Mouse (Mus musculus) forebrain, embryonic 10.5 days (tissue): ENCODE results near the gene St6galnac6. TPM values are rescaled to one million over a fixed set of nuclear protein-coding genes. Genes with fewer than 3 reads are reported as not detected.
A peak's percentile ranks its signal among the peaks of the same experiment; 100 is the strongest.

Source experiments
- DNase-seq: peaks from one replicate; pipeline ENCODE4 v3.0.0-alpha.2; 2017; ENCODE audit warnings: low spot score; ENCODE audit errors: extremely low spot score
- H3K27ac ChIP-seq: fragments of 300-500 bp; sonication (generic); 2 replicates; pipeline ENCODE4 v1.5.1; 2016; ENCODE audit warnings: mild to moderate bottlenecking
- H3K27me3 ChIP-seq: fragments of 300-500 bp; sonication (generic); 2 replicates; pipeline ENCODE4 v1.6.1; 2016; ENCODE audit warnings: mild to moderate bottlenecking; ENCODE audit not compliant: poor library complexity, severe bottlenecking
- H3K36me3 ChIP-seq: fragments of 300-500 bp; sonication (generic); replicated peaks from 2 replicates; pipeline ENCODE4 v1.6.1; 2016; ENCODE audit warnings: mild to moderate bottlenecking, moderate library complexity
- H3K4me1 ChIP-seq: fragments of 300-500 bp; sonication (generic); 2 replicates; pipeline ENCODE4 v1.6.1; 2016
- H3K4me3 ChIP-seq: fragments of 300-500 bp; sonication (generic); 2 replicates; pipeline ENCODE4 v1.5.1; 2016; ENCODE audit warnings: mild to moderate bottlenecking, moderate library complexity
- H3K9me3 ChIP-seq: fragments of 300-500 bp; sonication (generic); 2 replicates; pipeline ENCODE4 v1.6.1; 2016; ENCODE audit warnings: mild to moderate bottlenecking, moderate library complexity
- WGBS: fragments of 180-500 bp; shearing (Covaris S2); methylation state at CpG from one replicate; pipeline ENCODE4 v1.1.7; 2016; 5-methylcytosine and 5-hydroxymethylcytosine counted together
- polyA plus RNA-seq: library from polyadenylated mRNA; unstranded; fragments of >200 nt; fragmentation: Nextera tagmentation; extraction: Ambion mirVana; gene quantifications from 2 replicates; pipeline ENCODE4 v1.2.1, GENCODE M21; 2016

The St6galnac6 gene
- polyA plus RNA-seq, 1 experiment from 2014 or later = 13.3 TPM

DNA sequence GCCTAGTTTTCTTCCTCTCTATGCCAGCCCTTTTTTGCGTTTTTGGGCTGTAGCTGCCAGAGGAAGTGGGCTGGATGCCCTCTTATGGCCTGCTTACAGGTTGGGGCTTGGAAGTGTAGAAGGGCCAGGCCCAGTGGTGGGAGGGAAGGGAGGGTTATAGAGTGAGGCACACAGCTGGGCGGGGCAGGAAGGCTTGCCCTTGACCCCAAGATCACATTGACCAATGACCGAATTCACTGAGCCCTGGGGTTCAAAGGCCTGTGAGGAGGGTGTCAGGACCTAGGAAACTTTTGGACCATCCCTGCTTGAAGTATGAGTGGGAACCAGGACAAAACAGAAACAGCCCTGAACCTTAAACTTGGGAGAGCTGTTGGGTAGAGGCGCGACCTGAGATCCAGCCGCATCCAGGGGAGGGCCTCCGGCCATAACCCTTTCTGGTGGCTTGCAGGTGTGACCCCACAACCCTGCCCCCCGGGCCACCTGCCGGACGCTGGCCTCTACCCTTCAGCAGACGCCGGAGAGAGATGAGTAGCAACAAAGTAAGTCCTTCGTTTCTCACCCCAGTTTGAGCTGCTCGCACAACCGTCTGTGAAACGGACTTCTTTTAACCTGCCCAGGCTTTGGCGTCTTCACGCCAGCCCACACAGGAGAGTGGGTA is 9.4 kb downstream of the St6galnac6 start:
- H3K27me3 ChIP-seq = peaks cover 21% of the 10 kb centered on the region
- peak overlapping the region; percentile 76 for H3K4me3 ChIP-seq
- WGBS = 39% methylated on average over 18 of the region's 18 CpGs
- DNase-seq = no peak
- H3K9me3 ChIP-seq = no peaks in the 10 kb centered on the region
- peaks cover 57% of the 10 kb centered on the region for H3K4me1 ChIP-seq
- H3K27ac ChIP-seq = peak overlapping the region; percentile 57; the same call in 1 of the 2 replicates
- H3K36me3 ChIP-seq = peaks cover 18% of the 10 kb centered on the region

GRCm38 (mm10) chr2:32610610-32611229 is 11.2 kb downstream of the St6galnac6 start:
- 20% methylated on average over 23 of the region's 23 CpGs for WGBS
- Histone ChIP-seq H3K27me3 (peaks cover 21% of the 10 kb centered on the region), H3K4me1 (peaks cover 57% of the 10 kb centered on the region), H3K27ac (0 out of 2 replicates have a peak overlapping the region, but pooled peaks have one; percentile 15), H3K4me3 (peak overlapping the region; percentile 45), H3K36me3 (peaks cover 32% of the 10 kb centered on the region), H3K9me3 (no peaks in the 10 kb centered on the region)
- no peak for DNase-seq

- DNase-seq = no peak
- Histone ChIP-seq H3K9me3 (no peaks in the 10 kb centered on the region), H3K4me3 (no peak overlapping the region), H3K36me3 (peaks cover 41% of the 10 kb centered on the region), H3K4me1 (peaks cover 47% of the 10 kb centered on the region), H3K27ac (no peak overlapping the region), H3K27me3 (peaks cover 19% of the 10 kb centered on the region)
- 66% methylated on average over 26 of the region's 26 CpGs for WGBS
Measured at GRCm38 (mm10) chr2:32612274-32612673, 12.8 kb downstream of the St6galnac6 start.

DNA sequence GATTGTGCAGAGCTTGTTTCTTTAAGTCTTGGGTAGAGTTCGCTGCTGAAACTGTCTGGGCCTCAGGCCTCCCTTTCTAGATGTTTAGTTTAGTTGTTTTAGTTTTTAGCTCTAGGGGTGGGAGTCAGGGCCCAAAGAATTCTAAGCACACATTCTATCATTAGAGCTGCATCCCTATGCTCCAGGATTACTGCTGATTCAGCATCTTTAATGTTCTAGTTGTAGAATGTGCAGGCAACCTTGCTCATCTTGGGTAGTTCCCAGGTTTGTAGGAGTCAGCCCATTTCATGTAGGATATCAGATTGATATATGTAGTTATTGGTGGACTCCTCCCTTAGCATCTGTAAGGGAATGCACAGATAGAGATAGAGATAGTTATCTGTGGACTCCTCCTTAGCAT is 17.6 kb downstream of the St6galnac6 start:
- 97% methylated on average over 1 of the region's 1 CpGs for WGBS

GRCm38 (mm10) chr2:32617601-32618000 is 18.1 kb downstream of the St6galnac6 start:
- no peak overlapping the region for H3K4me3 ChIP-seq
- H3K36me3 ChIP-seq = peaks cover 54% of the 10 kb centered on the region
- 95% methylated on average over 4 of the region's 4 CpGs for WGBS
- no peak overlapping the region for H3K27ac ChIP-seq
- H3K27me3 ChIP-seq = no peaks in the 10 kb centered on the region
- DNase-seq = no peak
- peaks cover 40% of the 10 kb centered on the region for H3K4me1 ChIP-seq
- H3K9me3 ChIP-seq = no peaks in the 10 kb centered on the region

More for the DNA sequence above, 17.6 kb downstream of the St6galnac6 start:
- H3K9me3 ChIP-seq = no peaks in the 10 kb centered on the region
- H3K4me1 ChIP-seq = peaks cover 41% of the 10 kb centered on the region
- H3K36me3 ChIP-seq = peaks cover 59% of the 10 kb centered on the region
- no peaks in the 10 kb centered on the region for H3K27me3 ChIP-seq
- H3K27ac ChIP-seq = no peak overlapping the region
- no peak overlapping the region for H3K4me3 ChIP-seq
- no peak for DNase-seq

GRCm38 (mm10) chr2:32618051-32618450 is 18.5 kb downstream of the St6galnac6 start:
- H3K4me1 ChIP-seq = peaks cover 40% of the 10 kb centered on the region
- H3K4me3 ChIP-seq = no peak overlapping the region
- no peak overlapping the region for H3K27ac ChIP-seq
- no peaks in the 10 kb centered on the region for H3K27me3 ChIP-seq
- no peak for DNase-seq
- no peaks in the 10 kb centered on the region for H3K9me3 ChIP-seq
- 83% methylated on average over 9 of the region's 9 CpGs for WGBS
- peaks cover 50% of the 10 kb centered on the region for H3K36me3 ChIP-seq

DNA sequence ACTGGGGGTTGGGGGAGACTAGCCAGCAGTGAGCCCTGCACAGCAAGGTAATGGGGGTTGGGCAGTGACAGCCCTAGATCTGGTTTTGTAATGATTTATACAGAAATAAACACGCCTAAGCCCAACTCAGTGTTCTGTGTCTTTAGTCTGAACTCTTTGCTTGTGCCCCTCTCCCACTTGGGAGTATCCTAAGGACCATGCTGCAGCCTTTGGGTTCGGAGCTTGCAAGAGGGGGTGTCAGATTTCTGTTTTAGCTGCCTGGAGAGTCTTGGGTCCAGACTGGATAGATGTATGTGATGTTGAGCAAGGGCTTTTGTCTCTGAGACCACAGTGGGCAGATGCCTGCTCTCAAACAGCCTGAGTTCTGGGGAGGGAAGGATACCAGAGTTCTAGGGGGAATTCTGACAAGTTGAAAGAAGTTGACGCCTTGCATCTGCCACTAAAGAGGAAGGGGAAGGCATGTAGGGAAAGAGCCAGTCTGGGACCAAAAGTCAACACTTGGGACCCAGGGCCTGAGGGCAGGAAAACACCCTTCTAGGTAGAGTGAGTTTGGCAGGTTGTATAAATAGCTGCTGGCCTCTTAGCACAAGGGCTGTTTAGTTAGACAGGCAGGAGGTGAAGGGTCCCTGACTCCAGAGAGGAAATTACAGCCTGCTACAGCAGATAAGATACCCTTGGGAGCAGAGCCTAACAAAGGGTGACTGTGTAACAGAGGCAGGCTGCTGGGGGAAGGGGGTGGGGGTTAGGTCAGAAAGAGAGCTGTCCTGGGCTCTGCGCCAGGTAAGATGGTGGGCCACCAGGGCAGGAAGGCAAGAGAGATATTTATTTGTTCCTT is 21.4 kb downstream of the St6galnac6 start:
- no peak for DNase-seq
- WGBS = 45% methylated on average over 4 of the region's 4 CpGs
- H3K36me3 ChIP-seq = peaks cover 28% of the 10 kb centered on the region
- no peak overlapping the region for H3K4me3 ChIP-seq
- H3K9me3 ChIP-seq = no peaks in the 10 kb centered on the region
- peak overlapping the region; percentile 78 for H3K27ac ChIP-seq
- H3K4me1 ChIP-seq = peaks cover 59% of the 10 kb centered on the region
- no peaks in the 10 kb centered on the region for H3K27me3 ChIP-seq

- Histone ChIP-seq H3K4me1 (peaks cover 65% of the 10 kb centered on the region), H3K9me3 (no peaks in the 10 kb centered on the region), H3K4me3 (no peak within 1 kb of the TSS), H3K36me3 (peaks cover 26% of the 10 kb centered on the region), H3K27ac (peak within 1 kb of the TSS; percentile 78), H3K27me3 (no peaks in the 10 kb centered on the region)
- DNase-seq = no peak
- WGBS = 54% methylated on average over 7 of the region's 7 CpGs
Measured at GRCm38 (mm10) chr2:32621517-32621859, 22.0 kb downstream of the St6galnac6 start, which contains the start of gene Ak1. TSS of gene Ak1 (plus strand) at chr2:32621758.

GRCm38 (mm10) chr2:32624111-32624748 is 24.7 kb downstream of the St6galnac6 start:
- Histone ChIP-seq H3K4me1 (peaks cover 79% of the 10 kb centered on the region), H3K9me3 (no peaks in the 10 kb centered on the region), H3K27me3 (no peaks in the 10 kb centered on the region), H3K4me3 (no peak overlapping the region), H3K36me3 (peaks cover under 1% of the 10 kb centered on the region; the same call in 1 of the 2 replicates), H3K27ac (peak overlapping the region; percentile 87)
- WGBS = 86% methylated on average over 5 of the region's 5 CpGs
- DNase-seq = no peak

DNA sequence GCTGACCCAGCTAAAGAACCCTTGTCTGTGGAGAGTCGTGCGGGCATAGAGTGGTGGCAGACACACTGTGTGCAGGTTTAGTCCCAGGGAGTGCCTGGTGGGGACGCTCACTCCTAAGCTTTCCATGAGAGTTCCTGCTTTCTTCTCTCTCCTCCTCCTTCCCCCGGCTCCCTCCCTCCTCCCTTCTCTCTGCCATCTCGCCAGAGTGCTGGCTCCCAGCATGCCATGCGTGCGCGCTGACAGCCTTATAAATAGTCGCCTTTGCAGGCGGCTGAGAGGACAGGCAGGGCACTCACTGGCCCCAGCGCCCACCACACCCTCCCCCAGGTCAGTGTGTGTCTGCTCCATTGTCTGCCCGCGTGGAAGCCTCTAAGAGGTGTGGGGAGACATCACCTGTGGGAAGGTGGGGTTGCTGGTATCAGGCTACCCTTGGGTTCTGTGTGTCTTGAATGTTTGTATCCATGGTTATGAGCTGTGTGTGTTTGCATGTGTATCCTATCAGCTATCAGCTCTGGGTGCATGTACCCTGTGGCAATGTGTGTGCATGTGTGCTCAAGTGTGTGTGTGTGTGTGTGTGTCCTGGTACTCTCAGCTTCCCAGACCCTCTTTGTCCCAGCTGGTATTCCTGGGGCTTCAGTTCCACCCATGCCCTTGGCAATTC is 25.8 kb downstream of the St6galnac6 start:
- Histone ChIP-seq H3K9me3 (no peaks in the 10 kb centered on the region), H3K27me3 (no peaks in the 10 kb centered on the region), H3K27ac (peak overlapping the region; percentile 87), H3K4me1 (peaks cover 79% of the 10 kb centered on the region), H3K4me3 (peak overlapping the region; percentile 45), H3K36me3 (no peaks in the 10 kb centered on the region)
- 2% methylated on average over 13 of the region's 13 CpGs for WGBS
- DNase-seq = peak; percentile 70

GRCm38 (mm10) chr2:32625873-32626694 is 26.6 kb downstream of the St6galnac6 start:
- H3K27ac ChIP-seq = peak overlapping the region; percentile 87
- H3K4me3 ChIP-seq = peak overlapping the region; percentile 45; the same call in 1 of the 2 replicates
- no peak for DNase-seq
- H3K36me3 ChIP-seq = no peaks in the 10 kb centered on the region
- no peaks in the 10 kb centered on the region for H3K9me3 ChIP-seq
- peaks cover 79% of the 10 kb centered on the region for H3K4me1 ChIP-seq
- WGBS = 55% methylated on average over 5 of the region's 5 CpGs
- H3K27me3 ChIP-seq = no peaks in the 10 kb centered on the region
